11 mouse cellular contexts compared by ENCODE assay signal in genomic region chr3:118680803-118681202, GRCm38 (mm10).
DNase-seq lines count a peak whose midpoint lies in the region; ATAC-seq and TF ChIP-seq lines count a peak whose summit lies in the region.
"Had no signal": no experiment of that assay in that cellular context is flagged by ENCODE, and none has a peak within 500 bp of the region (broad histone marks: within the 10 kb centered on the region; RNA-seq: fewer than 3 reads in every experiment).

No protein-coding gene starts in this region.

- no peak for ATAC-seq in midbrain, embryonic 14.5 days (ENCODE audit: low FRiP score, low TSS enrichment)
- ATAC-seq in midbrain, embryonic 13.5 days: no peak
- ATAC-seq in heart, embryonic 12.5 days (ENCODE audit: insufficient number of reproducible peaks, low FRiP score): no peak

- H3K4me1 ChIP-seq in midbrain, embryonic 14.5 days (ENCODE audit: control insufficient read depth, insufficient read depth, low read length): peaks cover 5% of the 10 kb centered on the region; the same call in 1 of the 2 replicates
- H3K4me1 ChIP-seq in midbrain, embryonic 13.5 days (replicated peaks): peaks cover 5% of the 10 kb centered on the region; the same call in 1 of the 2 replicates
- H3K4me1 ChIP-seq in heart, embryonic 12.5 days (replicated peaks): no peaks in the 10 kb centered on the region

- H3K4me2 ChIP-seq in midbrain, embryonic 14.5 days (ENCODE audit: low read length): no peak overlapping the region
- H3K4me2 ChIP-seq in midbrain, embryonic 13.5 days (replicated peaks): no peak overlapping the region
- H3K4me2 ChIP-seq in heart, embryonic 12.5 days: no peak overlapping the region

- no peak for DNase-seq in gastrocnemius, adult 2 months
- no peak for DNase-seq in gastrocnemius, adult 8-10 months (ENCODE audit: low spot score in 2 of 2)
- peak; percentile 65 for DNase-seq in midbrain, embryonic 14.5 days
- DNase-seq in kidney, postnatal 10 days: peak; percentile 11
- DNase-seq in urinary bladder, adult 2 months (ENCODE audit: low spot score): no peak
- DNase-seq in cerebellum, adult 8-10 months: no peak
- DNase-seq: cerebellum, adult 9-10 months; thymus, adult 2 months had no signal

- H3K27me3 ChIP-seq in midbrain, embryonic 14.5 days (ENCODE audit: control insufficient read depth, insufficient read depth, low read length): no peaks in the 10 kb centered on the region
- H3K27me3 ChIP-seq in midbrain, embryonic 13.5 days: no peaks in the 10 kb centered on the region
- no peaks in the 10 kb centered on the region for H3K27me3 ChIP-seq in heart, embryonic 12.5 days (replicated peaks)

- no peak overlapping the region for H3K9ac ChIP-seq in midbrain, embryonic 14.5 days (replicated peaks; ENCODE audit: low read length)
- no peak overlapping the region for H3K9ac ChIP-seq in midbrain, embryonic 13.5 days (replicated peaks)
- no peak overlapping the region for H3K9ac ChIP-seq in heart, embryonic 12.5 days

- 53% methylated on average over 4 of the region's 4 CpGs for WGBS in midbrain, embryonic 14.5 days
- WGBS in midbrain, embryonic 13.5 days: 54% methylated on average over 4 of the region's 4 CpGs
- WGBS in heart, embryonic 12.5 days: 38% methylated on average over 4 of the region's 4 CpGs

- H3K9me3 ChIP-seq in midbrain, embryonic 14.5 days (ENCODE audit: control insufficient read depth, low read length): no peaks in the 10 kb centered on the region
- H3K9me3 ChIP-seq in midbrain, embryonic 13.5 days: no peaks in the 10 kb centered on the region
- no peaks in the 10 kb centered on the region for H3K9me3 ChIP-seq in heart, embryonic 12.5 days (replicated peaks)
- H3K9me3 ChIP-seq: G1E had no signal

- intact Hi-C loops in gastrocnemius, adult 2 months (cut with DNase I): no loop called here

- H3K36me3 ChIP-seq in midbrain, embryonic 14.5 days (ENCODE audit: control insufficient read depth, insufficient read depth, low read length): no peaks in the 10 kb centered on the region
- H3K36me3 ChIP-seq in midbrain, embryonic 13.5 days: no peaks in the 10 kb centered on the region
- no peaks in the 10 kb centered on the region for H3K36me3 ChIP-seq in heart, embryonic 12.5 days
- H3K36me3 ChIP-seq: G1E had no signal

- no peak overlapping the region for H3K4me3 ChIP-seq in gastrocnemius, adult 2 months
- no peak overlapping the region for H3K4me3 ChIP-seq in midbrain, embryonic 14.5 days (replicated peaks; ENCODE audit: low read depth, low read length)
- H3K4me3 ChIP-seq in midbrain, embryonic 13.5 days (replicated peaks): no peak overlapping the region
- no peak overlapping the region for H3K4me3 ChIP-seq in heart, embryonic 12.5 days

- peak; percentile 29; the same call in 1 of the 2 replicates for TF ChIP-seq CTCF in gastrocnemius, adult 2 months (IDR thresholded peaks at IDR 0.05)

- H3K27ac ChIP-seq in gastrocnemius, adult 2 months: no peak overlapping the region
- H3K27ac ChIP-seq in midbrain, embryonic 14.5 days (replicated peaks; ENCODE audit: low read depth, low read length): no peak overlapping the region
- H3K27ac ChIP-seq in midbrain, embryonic 13.5 days: no peak overlapping the region
- H3K27ac ChIP-seq in heart, embryonic 12.5 days (ENCODE audit: poor library complexity, severe bottlenecking): no peak overlapping the region

Comparison
In these comparisons a context has a peak if more than half of its experiments do, and no peak if none do; other contexts are left out.
1. DNase-seq: peak in midbrain, embryonic 14.5 days (single experiment) and kidney, postnatal 10 days (single experiment); none in gastrocnemius, adult 2 months (single experiment), gastrocnemius, adult 8-10 months (0 of 2), urinary bladder, adult 2 months (single experiment) and cerebellum, adult 8-10 months (single experiment).